ENCODE assay signal across 16 mouse cellular contexts in genomic region chr7:98493307-98493706, GRCm38 (mm10). TPM values are rescaled to one million over a fixed set of nuclear protein-coding genes. Genes with fewer than 3 reads are reported as not detected.
DNase-seq lines count a peak whose midpoint lies in the region; ATAC-seq and TF ChIP-seq lines count a peak whose summit lies in the region.
"Had no signal": no experiment of that assay in that cellular context is flagged by ENCODE, and none has a peak within 500 bp of the region (broad histone marks: within the 10 kb centered on the region; RNA-seq: fewer than 3 reads in every experiment).

No protein-coding gene starts in this region.

- H3K4me1 ChIP-seq in lung, adult 2 months (ENCODE audit: control insufficient read depth, insufficient read depth, low read length): peaks cover 10% of the 10 kb centered on the region; the same call in 1 of the 2 replicates
- peaks cover 5% of the 10 kb centered on the region; the same call in 1 of the 2 replicates for H3K4me1 ChIP-seq in lung, postnatal 0 days (ENCODE audit: insufficient read depth, low read depth, low read length)
- peaks cover 43% of the 10 kb centered on the region for H3K4me1 ChIP-seq in forebrain, embryonic 10.5 days

- no peak for ATAC-seq in lung, postnatal 0 days
- ATAC-seq in CD4-positive, CD25-positive, alpha-beta regulatory T cell, adult 4 months: no peak
- ATAC-seq: intestine, embryonic 16.5 days had no signal

- no peak for TF ChIP-seq CTCF in lung, adult 2 months (IDR thresholded peaks at IDR 0.05; ENCODE audit: insufficient read depth, low read length)
- no peak for TF ChIP-seq CTCF in lung, postnatal 0 days (IDR thresholded peaks at IDR 0.05)

- peak; percentile 62 for DNase-seq in heart, adult 9 months (ENCODE audit: low spot score in 2 of 2)
- no peak for DNase-seq in heart, adult 8-10 months (ENCODE audit: low spot score)
- no peak for DNase-seq in lung, adult 2 months
- DNase-seq in lung, postnatal 0 days (ENCODE audit: low spot score): no peak
- DNase-seq in kidney, postnatal 10 days: peak; percentile 56
- peak; percentile 27 for DNase-seq in lung, postnatal 25 days (ENCODE audit: low spot score)
- DNase-seq in forebrain, embryonic 10.5 days (ENCODE audit: extremely low spot score, low spot score): no peak
- DNase-seq: cerebellum, postnatal 14 days; left cerebral cortex, postnatal 4 days; midbrain, embryonic 14.5 days had no signal

- no peak overlapping the region for H3K9ac ChIP-seq in lung, postnatal 0 days (replicated peaks; ENCODE audit: low read depth)
- H3K9ac ChIP-seq: stomach, embryonic 15.5 days had no signal

- no peak overlapping the region for H3K4me3 ChIP-seq in lung, adult 2 months (replicated peaks; ENCODE audit: extremely low read depth, low read depth, low read length)
- no peak overlapping the region for H3K4me3 ChIP-seq in lung, postnatal 0 days (ENCODE audit: low read depth, low read length)
- H3K4me3 ChIP-seq in forebrain, embryonic 10.5 days: no peak overlapping the region
- H3K4me3 ChIP-seq: stomach, embryonic 15.5 days had no signal

- no peaks in the 10 kb centered on the region for H3K27me3 ChIP-seq in lung, postnatal 0 days (replicated peaks; ENCODE audit: insufficient read depth, low read length)
- H3K27me3 ChIP-seq in forebrain, embryonic 10.5 days (ENCODE audit: poor library complexity, severe bottlenecking): peaks cover 41% of the 10 kb centered on the region
- H3K27me3 ChIP-seq: stomach, embryonic 15.5 days had no signal

- no peak for TF ChIP-seq EP300 in lung, postnatal 0 days (IDR thresholded peaks at IDR 0.05)

- TF ChIP-seq POLR2A in lung, adult 2 months (IDR thresholded peaks at IDR 0.05; ENCODE audit: borderline replicate concordance, extremely low read depth, low read depth, low read length): 0 out of 2 replicates have a peak, but pooled peaks have one; percentile 13

- no peaks in the 10 kb centered on the region for H3K36me3 ChIP-seq in lung, postnatal 0 days (ENCODE audit: insufficient read depth, low read length)
- H3K36me3 ChIP-seq in forebrain, embryonic 10.5 days (replicated peaks): no peaks in the 10 kb centered on the region
- H3K36me3 ChIP-seq: stomach, embryonic 15.5 days had no signal

- WGBS in lung, adult 2 months: 60% methylated on average over 2 of the region's 2 CpGs
- WGBS in lung, postnatal 0 days: 49% methylated on average over 2 of the region's 2 CpGs
- WGBS in forebrain, embryonic 10.5 days: 76% methylated on average over 2 of the region's 2 CpGs

- H3K27ac ChIP-seq in lung, postnatal 0 days (ENCODE audit: low read length): no peak overlapping the region
- no peak overlapping the region for H3K27ac ChIP-seq in forebrain, embryonic 10.5 days
- H3K27ac ChIP-seq: stomach, embryonic 15.5 days had no signal

- no peak overlapping the region; the same call in 1 of the 2 replicates for H3K4me2 ChIP-seq in lung, postnatal 0 days (replicated peaks; ENCODE audit: low read depth, low read length)

- H3K9me3 ChIP-seq in lung, postnatal 0 days (ENCODE audit: low read length): no peaks in the 10 kb centered on the region
- no peaks in the 10 kb centered on the region for H3K9me3 ChIP-seq in forebrain, embryonic 10.5 days
- H3K9me3 ChIP-seq: stomach, embryonic 15.5 days had no signal

RNA-seq across cellular contexts. Expression of gene Lrrc32, which starts 4.2 kb away (rescaled TPM):
- 10 to 100 TPM in 3 of 4 experiments, 1 to 10 TPM in 1; 7.7 to 17.3 (median 12.2) TPM for total RNA-seq in heart, adult 8-10 months (2022)
- 38.4 and 49.3 TPM in 2 replicates for polyA plus RNA-seq in lung, adult 2 months (2012; rRNA removed)
- polyA plus RNA-seq in lung, postnatal 0 days (2015; fragmentation: Nextera tagmentation; extraction: Ambion mirVana): 5.7 and 6.4 TPM in 2 replicates
- polyA plus RNA-seq in CD4-positive, CD25-positive, alpha-beta regulatory T cell, adult 4 months (2017; shearing (Covaris generic)): 10 to 100 TPM; 55.1 to 95.2 TPM
- 4.7 and 4.8 TPM in 2 replicates for polyA plus RNA-seq in forebrain, embryonic 10.5 days (2016; fragmentation: Nextera tagmentation; extraction: Ambion mirVana)

RNA-seq across cellular contexts. Expression of gene Gucy2d, which starts 53.1 kb away (rescaled TPM):
- under 1 TPM in 3 of 4 experiments, not detected in 1; 0.12 to 0.20 (median 0.16) TPM for total RNA-seq in heart, adult 8-10 months (2022)
- 0.04 TPM in 1 of 2 replicates, not detected in the other for polyA plus RNA-seq in lung, adult 2 months (2012; rRNA removed)
- not detected in 2 replicates for polyA plus RNA-seq in lung, postnatal 0 days (2015; fragmentation: Nextera tagmentation; extraction: Ambion mirVana)
- polyA plus RNA-seq in CD4-positive, CD25-positive, alpha-beta regulatory T cell, adult 4 months (2017; shearing (Covaris generic)): not detected
- polyA plus RNA-seq in forebrain, embryonic 10.5 days (2016; fragmentation: Nextera tagmentation; extraction: Ambion mirVana): not detected in 2 replicates
- total RNA-seq: layer of hippocampus, postnatal 25 days had no signal
- polyA plus RNA-seq: hindbrain, embryonic 11.5 days; lung, embryonic 16.5 days; midbrain, embryonic 14.5 days had no signal

Comparison
In these comparisons a context has a peak if more than half of its experiments do, and no peak if none do; other contexts are left out.
1. DNase-seq: peak in heart, adult 9 months (2 of 2), kidney, postnatal 10 days (single experiment) and lung, postnatal 25 days (single experiment); none in heart, adult 8-10 months (single experiment), lung, adult 2 months (single experiment), lung, postnatal 0 days (single experiment) and forebrain, embryonic 10.5 days (single experiment).